Mouse (Mus musculus) neural tube, embryonic 15.5 days (tissue): ENCODE results near the gene Tmbim1. TPM values are rescaled to one million over a fixed set of nuclear protein-coding genes. Genes with fewer than 3 reads are reported as not detected.

Experiments used
- ATAC-seq: fragments of 200-750 bp; cut with Nextera tagmentation; 2 replicates; pipeline ENCODE4 v1.8.0; 2017; ENCODE audit warnings: mild to moderate bottlenecking, moderate TSS enrichment, moderate library complexity; ENCODE audit not compliant: low FRiP score
- H3K27ac ChIP-seq: fragments of 300-500 bp; sonication (generic); replicated peaks from 2 replicates; pipeline ENCODE4 v1.5.1; 2015; ENCODE audit warnings: mild to moderate bottlenecking, inconsistent platforms
- H3K27me3 ChIP-seq: fragments of 300-500 bp; sonication (generic); replicated peaks from 2 replicates; pipeline ENCODE4 v1.6.1; 2015; ENCODE audit warnings: inconsistent platforms
- H3K36me3 ChIP-seq: fragments of 300-500 bp; sonication (generic); 2 replicates; pipeline ENCODE4 v1.6.1; 2015; ENCODE audit warnings: inconsistent platforms
- H3K4me1 ChIP-seq: fragments of 300-500 bp; sonication (generic); 2 replicates; pipeline ENCODE4 v1.6.1; 2015; ENCODE audit warnings: inconsistent platforms
- H3K4me2 ChIP-seq: fragments of 300-500 bp; sonication (generic); 2 replicates; pipeline ENCODE4 v1.6.1; 2015; ENCODE audit warnings: inconsistent platforms, mild to moderate bottlenecking, moderate library complexity
- H3K4me3 ChIP-seq: fragments of 300-500 bp; sonication (generic); replicated peaks from 2 replicates; pipeline ENCODE4 v1.5.1; 2015; ENCODE audit warnings: mild to moderate bottlenecking, inconsistent platforms
- H3K9ac ChIP-seq: fragments of 300-500 bp; sonication (generic); replicated peaks from 2 replicates; pipeline ENCODE4 v1.6.1; 2015; ENCODE audit warnings: mild to moderate bottlenecking, inconsistent platforms
- H3K9me3 ChIP-seq: fragments of 300-500 bp; sonication (generic); replicated peaks from 2 replicates; pipeline ENCODE4 v1.6.1; 2016; ENCODE audit warnings: inconsistent platforms
- WGBS: fragments of 180-500 bp; shearing (Covaris S2); methylation state at CpG from one replicate; pipeline ENCODE4 v1.1.7; 2015; ENCODE audit warnings: mixed read lengths; 5-methylcytosine and 5-hydroxymethylcytosine counted together
- polyA plus RNA-seq: library from polyadenylated mRNA; unstranded; fragments of >200 nt; fragmentation: Nextera tagmentation; extraction: Ambion mirVana; gene quantifications from 2 replicates; pipeline ENCODE4 v1.2.1, GENCODE M21; 2015

Gene Tmbim1
- polyA plus RNA-seq, 1 experiment from 2014 or later: 10.1 TPM

DNA sequence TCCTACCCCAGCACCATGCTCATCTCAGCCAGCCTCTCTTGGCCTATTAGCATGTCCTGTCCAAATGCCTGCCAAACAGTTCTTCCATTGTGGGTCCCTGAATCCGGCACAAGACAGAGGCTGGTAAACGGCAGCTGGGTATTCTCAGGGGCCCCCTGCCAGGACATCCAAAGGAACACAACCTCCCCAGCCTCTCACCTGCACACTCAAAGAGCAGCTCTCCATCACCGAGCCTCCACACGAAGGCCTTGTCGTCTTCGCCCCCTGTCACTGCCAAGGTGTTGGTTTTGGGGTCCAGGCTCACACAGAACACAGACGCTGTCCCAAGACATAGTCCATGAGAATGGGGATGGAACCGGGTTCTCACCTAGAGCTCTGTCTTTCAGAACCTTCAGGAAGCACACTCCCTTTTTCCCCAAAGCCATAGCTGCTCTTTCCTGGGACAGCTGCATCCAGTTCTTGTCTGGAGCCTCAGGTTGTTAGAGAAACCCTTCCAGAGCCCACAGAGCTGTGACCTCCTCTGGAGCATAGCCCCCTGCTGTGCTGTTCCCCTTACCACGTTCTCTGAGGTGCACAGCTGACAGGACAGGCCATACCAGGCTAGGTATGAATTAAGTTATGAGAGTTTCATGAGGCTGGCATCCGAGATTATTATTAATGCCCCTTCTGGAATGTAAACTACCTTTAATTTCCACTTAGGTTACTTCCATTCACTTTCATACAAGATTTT, 22.4 kb downstream of the Tmbim1 start:
- peak overlapping the region; percentile 86 for H3K4me2 ChIP-seq
- WGBS: 85% methylated on average over 10 of the region's 10 CpGs
- H3K27ac ChIP-seq: no peak overlapping the region
- 0 out of 2 replicates have a peak overlapping the region, but pooled peaks have one; percentile 1 for H3K4me3 ChIP-seq
- H3K4me1 ChIP-seq: peaks cover 46% of the 10 kb centered on the region
- H3K9ac ChIP-seq: 0 out of 2 replicates have a peak overlapping the region, but pooled peaks have one; percentile 18
- H3K27me3 ChIP-seq: no peaks in the 10 kb centered on the region
- no peak for ATAC-seq
- peaks cover 41% of the 10 kb centered on the region for H3K36me3 ChIP-seq
- H3K9me3 ChIP-seq: no peaks in the 10 kb centered on the region

DNA sequence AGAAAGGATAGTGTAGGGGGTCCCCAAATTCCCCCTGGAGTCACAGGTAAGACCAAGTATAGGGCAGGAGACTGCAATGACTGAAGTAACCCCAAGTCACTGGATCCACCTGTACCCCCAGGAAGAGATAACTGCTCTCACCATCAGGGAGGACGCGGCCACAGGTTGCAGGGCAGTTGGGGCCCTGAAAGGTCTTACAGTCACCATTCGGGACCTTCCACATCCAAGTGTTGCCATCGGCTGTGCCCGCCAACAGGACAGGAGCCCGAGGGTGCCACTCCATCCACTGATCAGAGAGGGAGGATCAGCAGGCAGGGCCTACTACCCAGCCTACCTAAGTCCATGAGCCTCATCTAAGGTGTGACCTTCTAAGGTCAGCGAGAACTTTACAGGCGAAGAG, 23.5 kb downstream of the Tmbim1 start:
- Histone ChIP-seq H3K36me3 (peaks cover 41% of the 10 kb centered on the region), H3K4me3 (no peak overlapping the region), H3K9me3 (no peaks in the 10 kb centered on the region), H3K4me2 (no peak overlapping the region), H3K27ac (no peak overlapping the region), H3K9ac (no peak overlapping the region), H3K27me3 (no peaks in the 10 kb centered on the region), H3K4me1 (peaks cover 42% of the 10 kb centered on the region)
- WGBS: 96% methylated on average over 8 of the region's 8 CpGs
- ATAC-seq: no peak

DNA sequence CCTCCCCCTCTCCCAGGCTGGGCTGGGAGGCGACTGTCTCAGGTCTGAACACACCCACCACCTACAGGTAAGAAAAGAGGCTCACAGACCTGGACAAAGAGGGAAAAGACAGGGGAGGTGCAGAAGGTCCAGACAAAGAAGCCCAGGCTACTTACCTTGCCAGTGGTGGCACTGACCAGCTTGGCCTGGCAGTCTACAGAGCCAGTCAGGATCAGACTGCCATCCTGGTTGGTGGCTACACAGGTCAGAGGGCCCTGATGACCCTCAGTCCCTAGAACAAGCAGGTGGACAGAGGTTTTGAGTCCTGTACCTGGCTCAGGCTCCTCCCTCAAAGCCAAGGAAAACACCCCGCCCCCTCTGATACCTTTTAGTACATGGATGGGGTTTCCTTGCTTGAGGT, 24.1 kb downstream of the Tmbim1 start:
- no peak overlapping the region for H3K4me3 ChIP-seq
- no peaks in the 10 kb centered on the region for H3K27me3 ChIP-seq
- no peak overlapping the region for H3K27ac ChIP-seq
- H3K4me2 ChIP-seq: no peak overlapping the region
- peaks cover 41% of the 10 kb centered on the region for H3K36me3 ChIP-seq
- H3K4me1 ChIP-seq: peaks cover 39% of the 10 kb centered on the region
- ATAC-seq: no peak
- no peak overlapping the region for H3K9ac ChIP-seq
- 92% methylated on average over 2 of the region's 2 CpGs for WGBS
- no peaks in the 10 kb centered on the region for H3K9me3 ChIP-seq

DNA sequence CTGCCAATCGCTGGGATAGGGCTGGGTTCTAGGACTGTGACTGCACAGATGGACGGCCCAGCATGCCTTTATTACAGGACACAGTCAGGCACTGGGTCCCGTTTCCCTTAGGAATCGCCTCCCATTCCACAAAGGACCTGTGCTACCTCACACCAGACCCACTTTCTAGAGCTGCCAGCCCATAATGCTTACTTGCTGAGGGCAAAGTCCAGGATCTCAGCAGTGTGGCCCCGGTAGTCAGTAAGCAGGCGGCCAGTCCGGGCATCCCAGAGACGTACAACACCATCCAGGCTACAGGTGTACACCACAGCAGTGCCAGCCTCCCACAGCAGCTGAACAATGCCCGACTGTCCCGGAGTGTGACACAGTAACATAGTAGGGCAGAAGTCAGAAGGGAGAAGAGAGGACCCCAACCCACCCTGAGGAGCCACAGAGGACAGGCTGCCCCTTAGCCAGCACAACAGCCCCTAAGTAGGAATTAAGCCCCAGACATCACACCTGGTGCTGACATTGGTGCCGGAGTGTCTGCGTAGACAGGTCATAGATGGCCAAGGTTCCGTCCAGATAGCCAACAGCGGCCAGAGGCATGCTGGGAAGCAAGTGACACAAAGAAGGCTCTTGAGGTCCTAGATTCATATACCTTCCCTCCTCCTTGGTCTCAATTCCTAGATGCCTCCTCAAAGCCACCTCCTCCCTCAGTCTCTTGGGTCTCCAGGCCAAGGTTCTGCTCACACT, 24.7 kb downstream of the Tmbim1 start:
- 93% methylated on average over 14 of the region's 14 CpGs for WGBS
- Histone ChIP-seq H3K9me3 (no peaks in the 10 kb centered on the region), H3K27ac (no peak overlapping the region), H3K4me1 (peaks cover 32% of the 10 kb centered on the region), H3K4me3 (no peak overlapping the region), H3K27me3 (no peaks in the 10 kb centered on the region), H3K9ac (no peak overlapping the region), H3K36me3 (peaks cover 41% of the 10 kb centered on the region), H3K4me2 (no peak overlapping the region)
- ATAC-seq: no peak

- H3K4me2 ChIP-seq: no peak overlapping the region
- no peak overlapping the region for H3K4me3 ChIP-seq
- WGBS: 90% methylated on average over 11 of the region's 11 CpGs
- H3K9me3 ChIP-seq: no peaks in the 10 kb centered on the region
- H3K36me3 ChIP-seq: peaks cover 41% of the 10 kb centered on the region
- peaks cover 27% of the 10 kb centered on the region for H3K4me1 ChIP-seq
- H3K27me3 ChIP-seq: no peaks in the 10 kb centered on the region
- ATAC-seq: no peak
- H3K9ac ChIP-seq: no peak overlapping the region
- no peak overlapping the region for H3K27ac ChIP-seq
Observed at GRCm38 (mm10) chr1:74278988-74279387, 26.4 kb downstream of the Tmbim1 start.

DNA sequence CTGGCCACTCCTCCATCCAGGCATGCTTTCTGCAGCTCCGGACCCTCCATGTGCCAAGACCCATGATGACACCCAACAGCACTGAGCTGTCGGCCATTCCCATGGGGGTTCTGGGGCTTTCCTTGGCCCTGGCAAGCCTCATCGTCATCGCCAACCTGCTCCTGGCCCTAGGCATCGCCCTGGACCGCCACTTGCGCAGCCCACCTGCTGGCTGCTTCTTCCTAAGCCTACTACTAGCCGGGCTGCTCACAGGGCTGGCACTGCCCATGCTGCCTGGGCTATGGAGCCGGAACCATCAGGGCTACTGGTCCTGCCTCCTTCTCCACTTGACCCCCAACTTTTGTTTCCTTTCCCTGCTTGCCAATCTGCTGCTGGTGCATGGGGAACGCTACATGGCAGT, 26.9 kb downstream of the Tmbim1 start, which contains the start of gene Gpbar1:
Gpbar1 (plus strand) TSS at position 13 of the 400 bp plus-strand sequence.
- Histone ChIP-seq H3K27me3 (no peaks in the 10 kb centered on the region), H3K4me3 (no peak within 1 kb of the TSS), H3K4me2 (no peak within 1 kb of the TSS), H3K9me3 (no peaks in the 10 kb centered on the region), H3K9ac (no peak within 1 kb of the TSS), H3K36me3 (peaks cover 41% of the 10 kb centered on the region), H3K27ac (no peak within 1 kb of the TSS), H3K4me1 (peaks cover 23% of the 10 kb centered on the region)
- WGBS: 94% methylated on average over 10 of the region's 10 CpGs
- no peak for ATAC-seq

DNA sequence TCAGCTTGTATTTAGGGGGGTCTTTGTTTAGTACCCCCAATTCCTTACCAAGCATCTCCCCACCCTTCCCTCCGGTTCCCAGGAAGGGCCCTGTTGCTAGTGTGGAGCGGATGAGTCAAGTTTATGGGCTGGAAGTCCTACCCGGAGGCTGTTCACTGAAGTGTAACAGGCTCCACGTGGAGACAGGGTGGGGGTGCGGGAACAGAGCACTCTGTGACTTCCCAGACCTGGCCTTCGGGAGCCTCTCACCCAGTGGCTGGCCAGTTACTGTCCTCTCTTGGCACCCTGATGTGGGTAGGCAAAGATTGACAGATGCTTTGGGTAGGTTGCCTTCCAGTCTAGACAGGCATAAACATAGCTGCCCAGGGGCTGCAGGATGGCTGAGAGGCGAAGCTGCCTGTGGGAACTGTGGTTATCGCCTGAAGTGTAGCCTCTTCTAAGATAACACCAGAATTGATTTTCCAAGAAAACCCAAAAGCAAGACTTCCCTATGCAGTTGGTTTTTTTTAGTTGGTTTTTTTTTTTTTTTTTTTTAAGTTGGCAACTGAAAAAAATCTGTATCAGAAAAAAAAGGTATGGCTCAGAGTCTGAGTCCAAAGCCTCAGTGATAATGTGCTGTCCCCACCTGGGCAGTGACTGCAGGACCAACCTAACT, 27.4 kb downstream of the Tmbim1 start:
- Histone ChIP-seq H3K36me3 (peaks cover 38% of the 10 kb centered on the region), H3K4me1 (peaks cover 17% of the 10 kb centered on the region), H3K27me3 (no peaks in the 10 kb centered on the region), H3K4me2 (no peak overlapping the region), H3K4me3 (no peak overlapping the region), H3K27ac (no peak overlapping the region), H3K9me3 (no peaks in the 10 kb centered on the region), H3K9ac (no peak overlapping the region)
- no peak for ATAC-seq
- WGBS: 49% methylated on average over 8 of the region's 8 CpGs

DNA sequence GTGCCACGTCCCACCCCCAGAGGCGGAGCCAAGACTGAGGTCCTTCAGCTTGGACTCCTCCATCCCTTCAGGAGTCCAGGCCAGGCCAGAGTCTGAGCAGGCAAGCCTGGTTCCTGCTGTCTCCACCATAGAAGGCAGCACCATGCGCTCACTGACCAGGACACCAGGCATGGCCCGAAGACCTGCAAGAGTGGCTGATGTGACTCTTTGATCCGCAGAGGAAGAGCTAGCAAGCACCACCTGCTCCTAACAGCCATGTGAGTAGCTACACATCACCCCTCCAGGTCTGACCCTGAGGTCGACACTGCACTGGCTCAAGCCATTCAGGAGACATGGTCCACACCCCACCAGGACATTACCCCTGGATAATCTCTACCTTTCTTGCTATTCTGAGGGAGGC, 28.4 kb downstream of the Tmbim1 start:
- H3K4me1 ChIP-seq: peaks cover 8% of the 10 kb centered on the region

DNA sequence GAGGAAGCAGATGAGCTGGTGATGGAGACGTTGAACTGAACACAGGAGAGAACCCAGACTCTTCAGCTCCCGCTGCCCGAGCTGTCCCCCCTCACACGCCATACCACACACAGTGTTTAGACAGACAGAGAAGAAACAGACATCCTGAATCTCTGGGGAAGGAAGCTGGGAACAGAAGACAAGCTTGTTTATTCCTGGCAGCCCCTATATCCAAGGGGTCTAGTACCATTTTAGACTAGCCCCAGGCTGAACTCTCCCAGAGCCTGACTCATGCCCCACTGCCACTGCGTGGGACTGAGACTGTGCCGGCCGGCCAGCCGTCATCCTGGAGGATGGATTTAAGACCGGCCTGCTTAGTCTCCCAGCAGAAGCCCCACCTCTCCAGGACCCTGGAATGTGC, 30.4 kb downstream of the Tmbim1 start:
- WGBS: 54% methylated on average over 9 of the region's 9 CpGs
- Histone ChIP-seq H3K27me3 (no peaks in the 10 kb centered on the region), H3K9ac (no peak overlapping the region), H3K4me2 (no peak overlapping the region), H3K36me3 (peaks cover 8% of the 10 kb centered on the region), H3K4me3 (no peak overlapping the region), H3K9me3 (no peaks in the 10 kb centered on the region), H3K27ac (no peak overlapping the region), H3K4me1 (no peaks in the 10 kb centered on the region)
- ATAC-seq: no peak

More for the DNA sequence above, 28.4 kb downstream of the Tmbim1 start:
- Histone ChIP-seq H3K9ac (no peak overlapping the region), H3K4me2 (no peak overlapping the region), H3K36me3 (peaks cover 29% of the 10 kb centered on the region), H3K27me3 (no peaks in the 10 kb centered on the region), H3K4me3 (no peak overlapping the region), H3K9me3 (no peaks in the 10 kb centered on the region), H3K27ac (no peak overlapping the region)
- no peak for ATAC-seq
- WGBS: 73% methylated on average over 6 of the region's 6 CpGs

DNA sequence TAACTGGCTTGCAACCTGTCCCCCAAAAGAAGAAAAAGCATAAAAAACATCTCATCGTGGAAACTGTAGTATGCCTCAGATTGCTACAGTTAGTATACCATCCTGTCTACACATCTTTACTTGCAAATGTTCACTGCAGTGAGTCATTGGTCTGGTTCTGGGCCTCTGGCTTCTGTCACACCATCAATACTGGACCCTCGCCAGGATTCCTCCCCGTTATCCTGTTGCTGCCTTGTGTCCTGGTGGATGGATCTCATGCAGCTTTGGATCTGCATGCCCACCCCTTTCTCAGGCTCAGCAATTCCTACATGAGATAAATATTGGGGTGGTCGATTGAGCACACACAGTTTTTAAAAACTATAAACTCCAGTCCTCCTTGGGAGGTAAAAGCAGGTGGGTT, 33.8 kb downstream of the Tmbim1 start:
- Histone ChIP-seq H3K9me3 (no peaks in the 10 kb centered on the region), H3K36me3 (peaks cover 25% of the 10 kb centered on the region), H3K4me3 (no peak overlapping the region), H3K4me1 (no peaks in the 10 kb centered on the region), H3K27ac (no peak overlapping the region), H3K9ac (no peak overlapping the region), H3K4me2 (no peak overlapping the region), H3K27me3 (no peaks in the 10 kb centered on the region)
- ATAC-seq: no peak
- 74% methylated on average over 4 of the region's 4 CpGs for WGBS

DNA sequence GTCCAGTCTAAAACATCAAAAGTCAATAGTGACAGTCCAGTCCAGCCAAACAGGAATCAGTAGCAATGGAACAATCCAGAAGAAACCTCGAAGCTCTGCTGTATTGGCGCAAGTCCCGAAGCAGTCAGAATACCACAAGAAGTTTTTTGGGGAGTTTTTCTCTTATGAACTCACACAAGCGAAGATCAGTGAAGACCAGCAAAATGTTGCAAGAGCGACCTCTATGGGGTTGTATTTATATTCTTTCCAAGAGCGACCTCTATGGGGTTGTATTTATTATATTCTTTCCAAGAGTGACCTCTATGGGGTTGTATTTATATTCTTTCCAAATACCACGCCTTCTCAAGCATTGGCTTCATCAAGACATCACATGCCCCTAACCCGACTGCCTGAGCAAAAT, 36.7 kb downstream of the Tmbim1 start:
- H3K27me3 ChIP-seq: no peaks in the 10 kb centered on the region
- no peaks in the 10 kb centered on the region for H3K9me3 ChIP-seq
- no peaks in the 10 kb centered on the region for H3K4me1 ChIP-seq
- no peak overlapping the region for H3K4me3 ChIP-seq
- peaks cover 54% of the 10 kb centered on the region for H3K36me3 ChIP-seq
- WGBS: 91% methylated on average over 8 of the region's 8 CpGs
- H3K4me2 ChIP-seq: no peak overlapping the region
- H3K9ac ChIP-seq: no peak overlapping the region
- ATAC-seq: no peak
- H3K27ac ChIP-seq: no peak overlapping the region

GRCm38 (mm10) chr1:74262510-74262909, 42.9 kb downstream of the Tmbim1 start:
- no peak overlapping the region for H3K4me2 ChIP-seq
- H3K4me1 ChIP-seq: no peaks in the 10 kb centered on the region
- H3K9ac ChIP-seq: no peak overlapping the region
- H3K27me3 ChIP-seq: no peaks in the 10 kb centered on the region
- no peak for ATAC-seq
- no peak overlapping the region for H3K27ac ChIP-seq
- no peaks in the 10 kb centered on the region for H3K9me3 ChIP-seq
- peaks cover 77% of the 10 kb centered on the region for H3K36me3 ChIP-seq
- no peak overlapping the region for H3K4me3 ChIP-seq
- 90% methylated on average over 6 of the region's 6 CpGs for WGBS
